Mouse (Mus musculus) ES-E14 (cell line): ENCODE results near the gene Otop2. TPM values are rescaled to one million over a fixed set of nuclear protein-coding genes. Genes with fewer than 3 reads are reported as not detected.

Experiments used
- DNase-seq: peaks from one replicate; pipeline ENCODE4 v3.0.0-alpha.2; 2013; ENCODE audit warnings: low read depth, low spot score
- H3K27ac ChIP-seq: 2 replicates; pipeline ENCODE4 v1.5.1; 2012; ENCODE audit warnings: low read depth, mild to moderate bottlenecking, low read length, moderate library complexity, mixed read lengths; ENCODE audit not compliant: poor library complexity, insufficient read depth, severe bottlenecking
- H3K36me3 ChIP-seq: 2 replicates; pipeline ENCODE4 v1.6.1; 2012; ENCODE audit warnings: mild to moderate bottlenecking, low read length, moderate library complexity, mixed read lengths; ENCODE audit not compliant: control insufficient read depth, poor library complexity, insufficient read depth, severe bottlenecking
- H3K4me1 ChIP-seq, 2 experiments: fragments of 150-350 bp in 1 of 2; sonication (generic) in 1 of 2; 2 replicates each; pipeline ENCODE4 v1.6.1; 2012; ENCODE audit warnings: low read length in 2 of 2, mild to moderate bottlenecking in 1 of 2, mixed read lengths in 1 of 2; ENCODE audit not compliant: control insufficient read depth in 2 of 2, insufficient read depth in 2 of 2, poor library complexity in 1 of 2
- H3K4me3 ChIP-seq, 2 experiments: fragments of 150-350 bp in 1 of 2; sonication (generic) in 1 of 2; 2 replicates each; pipeline ENCODE4 v1.5.1; 2012; ENCODE audit warnings: low read length in 2 of 2, low read depth in 1 of 2, mild to moderate bottlenecking in 1 of 2, mixed read lengths in 1 of 2; ENCODE audit not compliant: insufficient read depth in 1 of 2, poor library complexity in 1 of 2, severe bottlenecking in 1 of 2
- H3K9ac ChIP-seq: 2 replicates; pipeline ENCODE4 v1.6.1; 2012; ENCODE audit warnings: low read depth, mild to moderate bottlenecking, low read length, mixed read lengths; ENCODE audit not compliant: poor library complexity, insufficient read depth, severe bottlenecking
- H3K9me3 ChIP-seq: fragments of 150-350 bp; sonication (generic); 2 replicates; pipeline ENCODE4 v1.6.1; 2012; ENCODE audit warnings: low read depth, mild to moderate bottlenecking, low read length; ENCODE audit not compliant: control insufficient read depth, insufficient read depth
- CHD2 ChIP-seq: IDR thresholded peaks from 2 replicates; pipeline ENCODE4 v1.6.1; 2014; ENCODE audit warnings: mild to moderate bottlenecking, low read depth, low read length, inconsistent platforms
- HCFC1 ChIP-seq: IDR thresholded peaks from 2 replicates; pipeline ENCODE4 v1.6.1; 2012; ENCODE audit warnings: low read length, inconsistent platforms, borderline replicate concordance; ENCODE audit not compliant: insufficient read depth
- MAFK ChIP-seq: IDR thresholded peaks from 2 replicates; pipeline ENCODE4 v1.6.1; 2014; ENCODE audit warnings: mild to moderate bottlenecking, low read depth, low read length, inconsistent platforms; ENCODE audit not compliant: insufficient read depth
- ZC3H11A ChIP-seq: IDR thresholded peaks from 2 replicates; pipeline ENCODE4 v1.6.1; 2012; ENCODE audit warnings: low read depth, mild to moderate bottlenecking, inconsistent platforms, low read length, borderline replicate concordance
- ZNF384 ChIP-seq: IDR thresholded peaks from 2 replicates; pipeline ENCODE4 v1.6.1; 2012; ENCODE audit warnings: low read depth, low read length, inconsistent platforms
- in situ Hi-C, 2 experiments: fragments of 600-800 bp; cut with MboI; formaldehyde crosslinking; loops; one replicate each; pipeline ENCODE4 v1.15.1; 2025; ENCODE audit warnings: low sequenced_read_pairs in 2 of 2, inconsistent platforms in 1 of 2; ENCODE audit not compliant: unreplicated experiment in 2 of 2
- total RNA-seq: library from RNA; depleted of rRNA; stranded (reverse); fragments of 300-350 nt; gene quantifications from 2 replicates; pipeline ENCODE4 v1.2.3, GENCODE M21; 2012

Otop2 gene
- total RNA-seq, 1 experiment: 0.18 TPM

GRCm38 (mm10) chr11:115274178-115274577, 32.8 kb upstream of the Otop2 start:
- Histone ChIP-seq H3K36me3 (peaks cover 3% of the 10 kb centered on the region; the same call in 1 of the 2 replicates), H3K9ac (no peak overlapping the region), H3K27ac (no peak overlapping the region), H3K9me3 (no peaks in the 10 kb centered on the region), H3K4me1 (peaks cover 2 to 12% of the 10 kb centered on the region in 2 experiments; a peak in 3 of 4 replicates), H3K4me3 (no peak overlapping the region)
- in situ Hi-C loops: loop anchor here in 1 of 2 experiments (5.0 kb wide), 1 partner anchor 72 kb away; no protein-coding TSS in a partner anchor
- no peak for TF ChIP-seq CHD2
- no peak for TF ChIP-seq ZC3H11A
- no peak for TF ChIP-seq ZNF384
- TF ChIP-seq HCFC1: no peak
- TF ChIP-seq MAFK: no peak
- DNase-seq: no peak

GRCm38 (mm10) chr11:115274771-115275170, 32.2 kb upstream of the Otop2 start:
- H3K9ac ChIP-seq: no peak overlapping the region
- H3K36me3 ChIP-seq: 0 out of 2 replicates have a peak, but pooled peaks cover 3% of the 10 kb centered on the region
- DNase-seq: no peak
- TF ChIP-seq HCFC1: no peak
- no peak for TF ChIP-seq ZNF384
- TF ChIP-seq ZC3H11A: no peak
- TF ChIP-seq CHD2: no peak
- TF ChIP-seq MAFK: no peak
- no peak overlapping the region for H3K27ac ChIP-seq
- in situ Hi-C loops: loop anchor here in 1 of 2 experiments (5.0 kb wide), 1 partner anchor 72 kb away; no protein-coding TSS in a partner anchor
- H3K9me3 ChIP-seq: no peaks in the 10 kb centered on the region
- no peak overlapping the region for H3K4me3 ChIP-seq
- peaks cover 2 to 10% of the 10 kb centered on the region in 2 experiments; a peak in 3 of 4 replicates for H3K4me1 ChIP-seq

GRCm38 (mm10) chr11:115275509-115275908, 31.5 kb upstream of the Otop2 start:
- TF ChIP-seq ZNF384 (no peak), CHD2 (no peak), ZC3H11A (no peak), MAFK (no peak), HCFC1 (no peak)
- Histone ChIP-seq H3K4me3 (no peak overlapping the region), H3K4me1 (peaks cover 2 to 8% of the 10 kb centered on the region in 2 experiments; a peak in 3 of 4 replicates), H3K9me3 (no peaks in the 10 kb centered on the region), H3K9ac (no peak overlapping the region), H3K27ac (no peak overlapping the region), H3K36me3 (0 out of 2 replicates have a peak, but pooled peaks cover 3% of the 10 kb centered on the region)
- no peak for DNase-seq
- in situ Hi-C loops: no loop called here

GRCm38 (mm10) chr11:115275954-115276353, 31.0 kb upstream of the Otop2 start:
- Histone ChIP-seq H3K4me1 (peaks cover 2 to 8% of the 10 kb centered on the region in 2 experiments; a peak in 3 of 4 replicates), H3K9me3 (no peaks in the 10 kb centered on the region), H3K27ac (no peak overlapping the region), H3K9ac (no peak overlapping the region), H3K4me3 (peak overlapping the region; percentile 77 to 96), H3K36me3 (0 out of 2 replicates have a peak, but pooled peaks cover 3% of the 10 kb centered on the region)
- in situ Hi-C loops: no loop called here
- TF ChIP-seq ZC3H11A (no peak), HCFC1 (no peak), MAFK (no peak), CHD2 (no peak), ZNF384 (no peak)
- no peak for DNase-seq
